Mouse (Mus musculus) T-helper 1 cell (primary cell): ENCODE measurements around the gene Fzd2.
"Not testable (repeated sequence)": the region's sequence is repeated elsewhere in the genome, so short reads cannot be mapped to it uniquely, and the experiment has no call there.

Experiments used
- in situ Hi-C: fragments of 300-600 bp; cut with MboI, MseI; formaldehyde crosslinking; loops from one replicate; pipeline ENCODE4 v1.15.1; 2025; ENCODE audit warnings: high pct_unique_total_duplicates

Gene Fzd2

DNA sequence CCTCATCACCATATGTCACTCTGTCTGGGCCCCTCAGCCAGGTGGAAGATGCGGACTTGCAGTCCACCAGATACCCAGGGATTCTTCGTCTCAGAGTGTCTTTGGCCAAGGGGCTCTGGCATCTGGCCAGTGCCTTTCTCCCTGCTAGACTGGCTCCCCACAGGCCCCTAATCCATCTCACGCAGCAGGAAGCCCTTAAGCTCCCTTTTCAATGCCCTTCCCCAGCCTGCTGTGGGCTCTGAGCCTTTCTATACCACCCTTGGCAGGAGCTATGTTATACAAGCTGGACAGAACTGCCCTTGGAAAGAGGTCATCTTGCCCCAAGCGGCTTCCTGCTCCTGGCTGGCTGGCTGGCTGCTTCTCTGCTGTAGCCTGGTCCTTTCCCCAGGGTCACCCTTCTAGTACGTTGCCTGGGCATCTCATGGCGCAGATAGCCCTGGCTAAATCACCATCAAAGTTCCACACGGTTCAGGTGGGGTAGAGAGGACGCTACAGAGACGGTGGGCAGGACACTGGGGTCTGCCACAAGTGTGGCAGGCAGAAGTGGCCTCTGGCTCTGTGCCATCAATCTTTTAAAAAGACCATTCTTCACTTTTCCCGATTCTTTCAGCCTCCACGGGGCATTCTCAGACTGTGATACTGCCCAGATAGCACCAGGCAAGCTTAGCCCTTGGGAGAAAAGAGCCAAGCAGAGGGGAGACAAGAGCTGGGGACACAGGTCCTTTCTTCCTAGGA lies 22.7 kb upstream of the Fzd2 start:
- in situ Hi-C loops, result no loop called here

- in situ Hi-C loops, result no loop called here
Measured at GRCm38 (mm10) chr11:102582016-102582610, 22.1 kb upstream of the Fzd2 start.

- in situ Hi-C loops, result no loop called here
Measured at GRCm38 (mm10) chr11:102582736-102583135, 21.5 kb upstream of the Fzd2 start.

GRCm38 (mm10) chr11:102586445-102587130 lies 17.6 kb upstream of the Fzd2 start:
- in situ Hi-C loops, result loop anchor here (5.0 kb wide), 1 partner anchor 71 kb away; no protein-coding TSS in a partner anchor

- in situ Hi-C loops, result loop anchor here (5.0 kb wide), 1 partner anchor 70 kb away; no protein-coding TSS in a partner anchor
Measured at GRCm38 (mm10) chr11:102587554-102587953, 16.6 kb upstream of the Fzd2 start.

DNA sequence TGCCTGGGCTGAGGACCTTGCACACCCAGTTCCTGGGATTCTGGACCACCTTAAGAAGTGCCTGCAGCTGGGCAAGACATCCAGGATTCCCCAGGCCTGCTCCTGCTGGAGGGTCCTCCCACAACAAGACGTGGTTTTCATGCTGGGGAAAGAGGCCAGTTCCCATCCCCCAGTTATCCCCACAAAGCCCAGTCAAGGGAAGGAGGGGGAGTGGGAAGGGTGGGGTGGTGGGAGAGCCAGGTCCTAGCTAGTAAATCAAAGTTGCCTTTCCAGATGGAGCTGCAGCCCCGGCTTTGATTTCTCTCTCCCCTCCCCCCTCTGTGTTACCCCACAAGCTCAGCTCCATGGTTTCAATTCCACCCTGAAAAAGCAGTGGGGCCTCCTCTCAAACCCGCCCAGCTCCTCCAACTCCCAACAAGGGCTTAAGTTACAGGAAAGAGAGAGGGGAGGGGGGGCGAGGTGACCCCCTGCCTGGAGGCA lies 8.8 kb upstream of the Fzd2 start:
- in situ Hi-C loops, result no loop called here

- in situ Hi-C loops, result no loop called here
Measured at GRCm38 (mm10) chr11:102599912-102600311, 4.3 kb upstream of the Fzd2 start.

GRCm38 (mm10) chr11:102602816-102603495 lies 1.2 kb upstream of the Fzd2 start:
- in situ Hi-C loops, result no loop called here

DNA sequence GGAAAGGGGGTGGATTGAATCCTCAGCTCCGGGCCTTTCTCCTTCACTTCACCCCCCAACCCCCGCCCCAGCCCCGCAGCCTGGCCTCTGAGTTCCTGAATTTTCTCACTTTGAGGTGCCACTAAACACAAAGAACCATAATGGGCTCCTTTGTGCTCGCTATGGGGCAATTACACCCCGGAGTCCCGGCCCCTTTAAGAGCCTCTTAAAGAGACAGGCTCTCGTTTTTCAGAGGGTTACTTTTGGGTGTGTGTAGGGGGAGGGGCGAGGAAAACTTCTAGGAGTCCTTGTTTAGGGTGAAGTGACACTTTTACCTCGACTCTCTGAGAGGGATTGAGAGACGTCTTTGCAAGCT lies 723 bp upstream of the Fzd2 start:
- in situ Hi-C loops, result no loop called here

DNA sequence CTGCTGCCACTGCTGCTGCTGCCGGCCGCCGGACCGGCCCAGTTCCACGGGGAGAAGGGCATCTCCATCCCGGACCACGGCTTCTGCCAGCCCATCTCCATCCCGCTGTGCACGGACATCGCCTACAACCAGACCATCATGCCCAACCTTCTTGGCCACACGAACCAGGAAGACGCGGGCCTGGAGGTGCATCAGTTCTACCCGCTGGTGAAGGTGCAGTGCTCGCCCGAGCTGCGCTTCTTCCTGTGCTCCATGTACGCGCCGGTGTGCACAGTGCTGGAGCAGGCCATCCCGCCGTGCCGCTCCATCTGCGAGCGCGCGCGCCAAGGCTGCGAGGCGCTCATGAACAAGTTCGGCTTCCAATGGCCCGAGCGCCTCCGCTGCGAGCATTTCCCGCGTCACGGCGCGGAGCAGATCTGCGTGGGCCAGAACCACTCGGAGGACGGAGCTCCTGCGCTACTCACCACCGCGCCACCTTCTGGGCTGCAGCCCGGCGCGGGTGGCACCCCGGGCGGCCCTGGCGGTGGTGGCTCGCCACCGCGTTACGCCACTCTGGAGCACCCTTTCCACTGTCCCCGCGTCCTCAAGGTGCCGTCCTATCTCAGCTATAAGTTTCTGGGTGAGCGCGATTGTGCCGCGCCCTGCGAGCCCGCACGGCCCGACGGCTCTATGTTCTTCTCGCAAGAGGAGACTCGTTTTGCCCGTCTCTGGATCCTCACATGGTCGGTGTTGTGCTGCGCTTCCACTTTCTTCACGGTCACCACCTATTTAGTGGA lies 769 bp downstream of the Fzd2 start:
- in situ Hi-C loops, result no loop called here

DNA sequence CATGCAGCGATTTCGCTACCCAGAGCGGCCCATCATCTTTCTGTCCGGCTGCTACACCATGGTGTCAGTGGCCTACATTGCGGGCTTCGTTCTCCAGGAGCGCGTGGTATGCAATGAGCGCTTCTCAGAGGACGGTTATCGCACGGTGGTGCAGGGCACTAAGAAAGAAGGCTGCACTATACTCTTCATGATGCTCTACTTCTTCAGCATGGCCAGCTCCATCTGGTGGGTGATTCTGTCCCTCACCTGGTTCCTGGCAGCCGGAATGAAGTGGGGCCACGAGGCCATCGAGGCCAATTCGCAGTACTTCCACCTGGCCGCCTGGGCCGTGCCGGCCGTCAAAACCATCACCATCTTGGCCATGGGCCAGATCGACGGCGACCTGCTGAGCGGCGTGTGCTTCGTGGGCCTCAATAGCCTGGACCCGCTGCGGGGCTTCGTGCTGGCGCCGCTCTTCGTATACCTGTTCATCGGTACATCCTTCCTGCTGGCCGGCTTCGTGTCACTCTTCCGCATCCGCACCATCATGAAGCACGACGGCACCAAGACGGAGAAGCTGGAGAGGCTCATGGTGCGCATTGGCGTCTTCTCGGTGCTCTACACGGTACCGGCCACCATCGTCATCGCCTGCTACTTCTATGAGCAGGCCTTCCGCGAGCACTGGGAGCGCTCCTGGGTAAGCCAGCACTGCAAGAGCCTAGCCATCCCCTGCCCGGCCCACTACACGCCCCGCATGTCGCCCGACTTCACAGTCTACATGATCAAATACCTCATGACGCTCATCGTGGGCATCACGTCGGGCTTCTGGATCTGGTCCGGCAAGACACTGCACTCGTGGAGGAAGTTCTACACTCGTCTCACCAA lies 1.6 kb downstream of the Fzd2 start:
- in situ Hi-C loops, result no loop called here

- in situ Hi-C loops, result no loop called here
Measured at GRCm38 (mm10) chr11:102606751-102607171, 2.6 kb downstream of the Fzd2 start.

- in situ Hi-C loops, result not testable (repeated sequence)
Measured at GRCm38 (mm10) chr11:102607201-102607600, 3.0 kb downstream of the Fzd2 start.

GRCm38 (mm10) chr11:102607686-102608548 lies 3.7 kb downstream of the Fzd2 start:
- in situ Hi-C loops, result no loop called here

DNA sequence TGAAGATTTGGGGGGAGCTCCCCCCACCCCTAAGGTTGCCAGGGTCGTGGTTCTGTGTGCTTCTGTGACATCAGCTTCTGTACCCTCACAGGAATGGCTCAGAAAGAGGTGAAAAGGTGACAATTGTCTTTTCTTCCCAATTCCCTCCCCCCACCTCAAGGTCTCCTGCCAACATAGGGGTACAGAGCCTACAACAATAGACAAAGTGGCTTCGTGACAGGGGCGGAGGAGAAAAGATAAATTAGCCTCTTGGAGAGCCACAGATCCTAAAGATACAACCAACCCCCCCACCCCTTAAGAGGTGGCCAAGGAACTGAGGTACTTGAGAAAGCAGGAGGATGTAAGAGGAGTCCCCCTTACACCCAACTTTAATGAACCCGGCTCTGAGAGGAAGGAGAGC lies 4.5 kb downstream of the Fzd2 start:
- in situ Hi-C loops, result no loop called here

GRCm38 (mm10) chr11:102609483-102609882 lies 5.3 kb downstream of the Fzd2 start:
- in situ Hi-C loops, result no loop called here

- in situ Hi-C loops, result no loop called here
Measured at GRCm38 (mm10) chr11:102610260-102610659, 6.1 kb downstream of the Fzd2 start.

DNA sequence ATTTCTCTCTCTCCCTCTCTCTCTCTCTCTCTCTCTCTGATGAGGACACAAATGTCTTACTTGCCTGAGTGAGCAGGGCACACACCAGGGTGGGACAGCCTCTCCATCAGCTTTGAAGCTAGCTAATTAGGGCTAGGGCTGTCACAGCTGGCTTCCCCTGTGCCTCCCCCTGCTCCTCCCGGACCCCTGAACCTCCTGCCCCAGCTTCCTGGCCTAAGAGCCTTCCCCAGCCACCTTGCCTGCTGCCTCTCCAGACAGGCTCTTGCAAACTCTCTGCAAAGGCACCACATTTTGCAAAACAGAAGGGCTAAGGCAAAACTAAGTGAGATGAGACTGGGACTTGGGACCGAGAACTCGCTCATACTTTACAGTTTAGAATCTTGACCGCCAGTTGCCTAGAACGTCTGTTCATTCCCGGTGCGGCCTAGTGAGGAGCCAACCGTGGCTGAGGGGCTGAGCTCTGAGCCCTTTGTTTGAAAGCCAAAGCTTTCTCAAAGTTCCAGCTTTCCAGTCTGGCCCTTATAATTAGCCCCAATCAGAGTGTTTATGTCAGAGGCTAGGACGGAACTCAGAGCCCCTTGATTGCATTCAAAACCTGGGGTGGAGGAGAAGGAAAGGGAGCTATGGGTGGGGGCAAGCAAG lies 6.6 kb downstream of the Fzd2 start:
- in situ Hi-C loops, result no loop called here

GRCm38 (mm10) chr11:102611317-102611705 lies 7.1 kb downstream of the Fzd2 start:
- in situ Hi-C loops, result no loop called here
